Mouse (Mus musculus): Measurements from ENCODE around the gene Jarid2. TPM values are rescaled to one million over a fixed set of nuclear protein-coding genes. Genes with fewer than 3 reads are reported as not detected.

Gene Jarid2
- polyA plus RNA-seq, 1 experiment = 150 TPM

- Histone ChIP-seq H3K9me3 (replicated peaks; ENCODE audit: control insufficient read depth, insufficient read depth, low read length, poor library complexity, severe bottlenecking) (no peaks in the 10 kb centered on the region), H3K36me3 (ENCODE audit: control insufficient read depth, insufficient read depth, low read length, poor library complexity, severe bottlenecking) (peaks cover 54% of the 10 kb centered on the region), H3K4me1 (ENCODE audit: control insufficient read depth, insufficient read depth, low read length) (no peaks in the 10 kb centered on the region), H3K27ac (ENCODE audit: insufficient read depth, low read length) (no peak overlapping the region), H3K27me3 (ENCODE audit: control insufficient read depth, insufficient read depth, low read length, poor library complexity, severe bottlenecking) (no peaks in the 10 kb centered on the region), H3K4me3 (ENCODE audit: low read depth, low read length) (no peak overlapping the region), H3K9ac (ENCODE audit: low read depth, poor library complexity, severe bottlenecking) (no peak overlapping the region)
- no peak for TF ChIP-seq POLR2A (IDR thresholded peaks at IDR 0.05; ENCODE audit: insufficient read depth, low read length)
- no peak for TF ChIP-seq EP300 (IDR thresholded peaks at IDR 0.05; ENCODE audit: insufficient read depth, low read depth, low read length)
- no peak for TF ChIP-seq CTCF (IDR thresholded peaks at IDR 0.05; ENCODE audit: low read depth, low read length)
Measured at GRCm38 (mm10) chr13:44891813-44892730, 162.8 kb downstream of the Jarid2 start.

GRCm38 (mm10) chr13:44896211-44896610 lies 166.9 kb downstream of the Jarid2 start:
- Histone ChIP-seq H3K27ac (ENCODE audit: insufficient read depth, low read length) (no peak overlapping the region), H3K36me3 (ENCODE audit: control insufficient read depth, insufficient read depth, low read length, poor library complexity, severe bottlenecking) (peaks cover 70% of the 10 kb centered on the region), H3K4me1 (ENCODE audit: control insufficient read depth, insufficient read depth, low read length) (no peaks in the 10 kb centered on the region), H3K4me3 (ENCODE audit: low read depth, low read length) (no peak overlapping the region), H3K9ac (ENCODE audit: low read depth, poor library complexity, severe bottlenecking) (no peak overlapping the region), H3K9me3 (replicated peaks; ENCODE audit: control insufficient read depth, insufficient read depth, low read length, poor library complexity, severe bottlenecking) (no peaks in the 10 kb centered on the region), H3K27me3 (ENCODE audit: control insufficient read depth, insufficient read depth, low read length, poor library complexity, severe bottlenecking) (no peaks in the 10 kb centered on the region)
- no peak for TF ChIP-seq CTCF (IDR thresholded peaks at IDR 0.05; ENCODE audit: low read depth, low read length)
- no peak for TF ChIP-seq POLR2A (IDR thresholded peaks at IDR 0.05; ENCODE audit: insufficient read depth, low read length)
- TF ChIP-seq EP300 (IDR thresholded peaks at IDR 0.05; ENCODE audit: insufficient read depth, low read depth, low read length) = no peak

GRCm38 (mm10) chr13:44902299-44902698 lies 173.0 kb downstream of the Jarid2 start:
- Histone ChIP-seq H3K4me1 (ENCODE audit: control insufficient read depth, insufficient read depth, low read length) (no peaks in the 10 kb centered on the region), H3K4me3 (ENCODE audit: low read depth, low read length) (no peak overlapping the region), H3K27me3 (ENCODE audit: control insufficient read depth, insufficient read depth, low read length, poor library complexity, severe bottlenecking) (no peaks in the 10 kb centered on the region), H3K9me3 (replicated peaks; ENCODE audit: control insufficient read depth, insufficient read depth, low read length, poor library complexity, severe bottlenecking) (no peaks in the 10 kb centered on the region), H3K27ac (ENCODE audit: insufficient read depth, low read length) (no peak overlapping the region), H3K36me3 (ENCODE audit: control insufficient read depth, insufficient read depth, low read length, poor library complexity, severe bottlenecking) (peaks cover 80% of the 10 kb centered on the region), H3K9ac (ENCODE audit: low read depth, poor library complexity, severe bottlenecking) (no peak overlapping the region)
- TF ChIP-seq EP300 (IDR thresholded peaks at IDR 0.05; ENCODE audit: insufficient read depth, low read depth, low read length) (no peak), POLR2A (IDR thresholded peaks at IDR 0.05; ENCODE audit: insufficient read depth, low read length) (no peak), CTCF (IDR thresholded peaks at IDR 0.05; ENCODE audit: low read depth, low read length) (no peak)

DNA sequence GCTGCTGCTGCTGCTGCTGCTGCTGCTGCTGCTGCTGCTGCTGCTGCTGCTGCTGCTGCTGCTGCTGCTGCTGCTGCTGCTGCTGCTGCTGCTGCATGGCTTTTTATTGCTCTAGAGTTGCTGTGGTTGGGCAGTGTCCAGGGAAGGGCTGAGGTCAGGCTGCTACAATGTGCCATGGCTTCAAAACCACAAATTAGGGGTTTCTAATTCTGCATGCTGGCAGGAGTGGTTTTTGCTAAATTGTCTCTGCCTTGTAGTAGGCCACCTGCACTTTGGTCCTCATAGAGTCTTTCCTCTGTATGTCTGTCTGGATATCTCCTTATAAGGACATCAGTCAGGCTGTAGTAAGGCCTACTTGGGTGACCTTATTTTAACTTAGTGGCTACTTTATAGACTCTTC lies 174.1 kb downstream of the Jarid2 start:
- Histone ChIP-seq H3K9me3 (replicated peaks; ENCODE audit: control insufficient read depth, insufficient read depth, low read length, poor library complexity, severe bottlenecking) (no peaks in the 10 kb centered on the region), H3K36me3 (ENCODE audit: control insufficient read depth, insufficient read depth, low read length, poor library complexity, severe bottlenecking) (peaks cover 78% of the 10 kb centered on the region)

DNA sequence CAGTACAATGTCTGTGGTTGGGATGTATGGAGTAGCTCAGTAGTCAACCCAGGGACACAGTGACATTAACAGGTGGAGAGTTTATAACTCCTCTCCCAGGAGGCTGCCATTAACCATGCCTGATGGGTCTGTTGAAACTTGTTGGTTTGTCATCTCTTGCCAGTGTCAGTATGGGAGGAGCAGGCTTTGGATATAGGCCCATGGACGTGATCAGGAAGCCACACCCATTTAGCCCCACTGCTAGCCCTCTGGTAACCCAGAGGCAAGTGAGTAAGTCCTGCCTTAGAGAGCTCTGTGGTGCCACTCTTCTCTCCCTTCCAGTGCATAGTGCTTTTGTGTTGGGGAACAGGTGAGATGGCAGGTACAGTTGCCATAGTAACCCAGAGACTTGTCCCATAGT lies 175.0 kb downstream of the Jarid2 start:
- Histone ChIP-seq H3K4me1 (ENCODE audit: control insufficient read depth, insufficient read depth, low read length) (no peaks in the 10 kb centered on the region), H3K9ac (ENCODE audit: low read depth, poor library complexity, severe bottlenecking) (no peak overlapping the region), H3K9me3 (replicated peaks; ENCODE audit: control insufficient read depth, insufficient read depth, low read length, poor library complexity, severe bottlenecking) (no peaks in the 10 kb centered on the region), H3K4me3 (ENCODE audit: low read depth, low read length) (no peak overlapping the region), H3K36me3 (ENCODE audit: control insufficient read depth, insufficient read depth, low read length, poor library complexity, severe bottlenecking) (peaks cover 79% of the 10 kb centered on the region), H3K27me3 (ENCODE audit: control insufficient read depth, insufficient read depth, low read length, poor library complexity, severe bottlenecking) (no peaks in the 10 kb centered on the region), H3K27ac (ENCODE audit: insufficient read depth, low read length) (no peak overlapping the region; the same call in 1 of the 2 replicates)
- TF ChIP-seq POLR2A (IDR thresholded peaks at IDR 0.05; ENCODE audit: insufficient read depth, low read length) (no peak), CTCF (IDR thresholded peaks at IDR 0.05; ENCODE audit: low read depth, low read length) (no peak), EP300 (IDR thresholded peaks at IDR 0.05; ENCODE audit: insufficient read depth, low read depth, low read length) (no peak)

More for the DNA sequence above, 174.1 kb downstream of the Jarid2 start:
- Histone ChIP-seq H3K4me1 (ENCODE audit: control insufficient read depth, insufficient read depth, low read length) (no peaks in the 10 kb centered on the region), H3K9ac (ENCODE audit: low read depth, poor library complexity, severe bottlenecking) (no peak overlapping the region), H3K4me3 (ENCODE audit: low read depth, low read length) (no peak overlapping the region), H3K27me3 (ENCODE audit: control insufficient read depth, insufficient read depth, low read length, poor library complexity, severe bottlenecking) (no peaks in the 10 kb centered on the region), H3K27ac (ENCODE audit: insufficient read depth, low read length) (no peak overlapping the region)
- TF ChIP-seq EP300 (IDR thresholded peaks at IDR 0.05; ENCODE audit: insufficient read depth, low read depth, low read length) (no peak), CTCF (IDR thresholded peaks at IDR 0.05; ENCODE audit: low read depth, low read length) (no peak), POLR2A (IDR thresholded peaks at IDR 0.05; ENCODE audit: insufficient read depth, low read length) (no peak)

GRCm38 (mm10) chr13:44906141-44906540 lies 176.9 kb downstream of the Jarid2 start:
- H3K9ac ChIP-seq (ENCODE audit: low read depth, poor library complexity, severe bottlenecking) = no peak overlapping the region
- H3K27ac ChIP-seq (ENCODE audit: insufficient read depth, low read length) = no peak overlapping the region
- TF ChIP-seq POLR2A (IDR thresholded peaks at IDR 0.05; ENCODE audit: insufficient read depth, low read length) (no peak), CTCF (IDR thresholded peaks at IDR 0.05; ENCODE audit: low read depth, low read length) (no peak), EP300 (IDR thresholded peaks at IDR 0.05; ENCODE audit: insufficient read depth, low read depth, low read length) (no peak)
- H3K4me3 ChIP-seq (ENCODE audit: low read depth, low read length) = no peak overlapping the region
- no peaks in the 10 kb centered on the region for H3K4me1 ChIP-seq (ENCODE audit: control insufficient read depth, insufficient read depth, low read length)
- no peaks in the 10 kb centered on the region for H3K27me3 ChIP-seq (ENCODE audit: control insufficient read depth, insufficient read depth, low read length, poor library complexity, severe bottlenecking)
- H3K36me3 ChIP-seq (ENCODE audit: control insufficient read depth, insufficient read depth, low read length, poor library complexity, severe bottlenecking) = peaks cover 86% of the 10 kb centered on the region
- no peaks in the 10 kb centered on the region for H3K9me3 ChIP-seq (replicated peaks; ENCODE audit: control insufficient read depth, insufficient read depth, low read length, poor library complexity, severe bottlenecking)

All from ES-Bruce4 (cell line).